Mouse (Mus musculus) cortical plate, adult 2 months (tissue): Measurements from ENCODE around the gene Olfr418. TPM values are rescaled to one million over a fixed set of nuclear protein-coding genes. Genes with fewer than 3 reads are reported as not detected.
"Not testable (repeated sequence)": the region's sequence is repeated elsewhere in the genome, so short reads cannot be mapped to it uniquely, and the experiment has no call there.

Source experiments
- H3K27ac ChIP-seq: fragments of 200-500 bp; 2 replicates; pipeline ENCODE4 v1.5.1; 2012; ENCODE audit warnings: low read length, control low read depth, inconsistent platforms; ENCODE audit not compliant: insufficient read depth
- H3K4me1 ChIP-seq: fragments of 200-500 bp; 2 replicates; pipeline ENCODE4 v1.6.1; 2011; ENCODE audit warnings: low read length; ENCODE audit not compliant: control insufficient read depth, insufficient read depth
- H3K4me3 ChIP-seq: fragments of 200-500 bp; 2 replicates; pipeline ENCODE4 v1.5.1; 2011; ENCODE audit warnings: mild to moderate bottlenecking, low read length, control low read depth; ENCODE audit not compliant: insufficient read depth
- CTCF ChIP-seq: fragments of 200-500 bp; IDR thresholded peaks from 2 replicates; pipeline ENCODE4 v1.5.1; 2011; ENCODE audit warnings: mild to moderate bottlenecking, control low read depth, low read length; ENCODE audit not compliant: insufficient read depth; ENCODE audit errors: extremely low read depth
- POLR2A ChIP-seq: fragments of 200-500 bp; IDR thresholded peaks from 2 replicates; pipeline ENCODE4 v1.6.1; 2011; ENCODE audit warnings: mild to moderate bottlenecking, low read length, control low read depth; ENCODE audit not compliant: insufficient read depth; ENCODE audit errors: extremely low read depth
- polyA plus RNA-seq: library from polyadenylated mRNA; depleted of rRNA; stranded (reverse); fragments of >200 nt; gene quantifications from 2 replicates; pipeline ENCODE4 v1.2.3, GENCODE M21; 2012; rRNA removed

Gene Olfr418
- polyA plus RNA-seq = not detected in 2 replicates

- TF ChIP-seq CTCF (no peak), POLR2A (no peak)
- H3K27ac ChIP-seq = no peak within 1 kb of the TSS
- no peak within 1 kb of the TSS for H3K4me3 ChIP-seq
- no peaks in the 10 kb centered on the region for H3K4me1 ChIP-seq
These were observed at the start of gene Olfr418 for GRCm38 (mm10) chr1:173265701-173266100. Gene Olfr418 (plus strand): TSS chr1:173266001.

DNA sequence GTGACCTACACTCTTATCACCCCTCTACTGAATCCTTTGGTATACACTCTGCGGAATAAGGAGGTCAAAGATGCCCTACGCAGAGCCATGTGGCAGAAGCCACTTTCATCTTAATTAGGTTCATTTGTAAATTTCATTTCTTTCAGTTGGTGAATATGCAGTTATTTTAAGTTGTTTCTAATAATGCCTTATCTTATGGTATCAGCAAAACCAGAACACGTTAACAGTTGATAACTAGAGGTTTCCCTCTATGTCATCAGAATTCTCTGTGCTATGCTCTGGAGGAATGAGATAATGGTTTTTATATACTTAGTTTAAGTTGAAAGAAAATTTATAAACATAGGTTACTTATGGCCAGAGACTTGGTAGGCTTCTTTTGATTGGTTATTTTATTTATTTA, 49.3 kb upstream of the Olfr418 start:
- H3K4me3 ChIP-seq = no peak overlapping the region
- no peaks in the 10 kb centered on the region for H3K4me1 ChIP-seq
- TF ChIP-seq POLR2A (no peak), CTCF (no peak)
- no peak overlapping the region for H3K27ac ChIP-seq

- Histone ChIP-seq H3K4me1 (no peaks in the 10 kb centered on the region), H3K27ac (no peak within 1 kb of the TSS), H3K4me3 (no peak within 1 kb of the TSS)
- TF ChIP-seq CTCF = no peak
- no peak for TF ChIP-seq POLR2A
These were observed 38.7 kb upstream of the Olfr418 start, which contains the start of gene Fcer1a for GRCm38 (mm10) chr1:173227081-173227480. Gene Fcer1a (minus strand): TSS chr1:173227214.

DNA sequence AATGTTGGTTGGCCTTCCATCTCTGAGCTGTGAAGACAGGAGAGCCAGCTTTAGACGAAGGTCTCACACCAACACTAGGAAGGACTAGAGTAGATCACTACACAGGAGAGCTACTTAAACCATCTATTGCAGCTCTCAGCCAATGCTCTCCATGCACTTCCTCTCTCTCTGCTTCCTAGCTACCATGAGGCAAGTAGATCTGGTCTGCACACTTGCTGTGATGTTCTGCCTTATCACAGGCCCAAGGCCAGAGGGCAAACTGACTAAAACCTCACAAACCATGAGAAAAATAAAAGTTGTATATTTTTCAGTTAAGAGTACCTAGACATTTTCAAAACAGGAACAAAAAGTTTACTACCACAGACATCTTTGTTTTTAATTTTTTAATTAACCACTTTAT, 28.8 kb upstream of the Olfr418 start:
- H3K4me1 ChIP-seq, H3K4me3 ChIP-seq, H3K27ac ChIP-seq: not testable (repeated sequence)

DNA sequence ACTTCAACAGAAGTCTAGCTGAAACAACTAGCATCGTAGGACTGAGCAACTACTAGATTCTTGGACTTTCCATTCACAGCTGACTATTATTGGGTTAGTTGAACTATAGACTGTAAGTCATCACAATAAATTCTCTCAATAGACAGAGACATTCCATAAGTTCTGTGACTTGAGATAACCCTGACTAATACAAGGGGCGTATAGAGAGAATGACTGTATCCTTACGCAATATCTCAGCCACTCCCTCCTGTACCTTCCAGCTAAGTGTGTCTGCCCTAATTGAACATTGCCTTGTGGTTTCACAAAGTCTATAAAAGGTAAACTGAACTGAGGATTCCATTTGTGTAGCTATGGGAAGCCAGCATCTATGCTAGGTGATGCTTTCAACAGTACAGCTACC, 15.9 kb upstream of the Olfr418 start:
- Histone ChIP-seq H3K4me1 (no peaks in the 10 kb centered on the region), H3K27ac (no peak overlapping the region), H3K4me3 (no peak overlapping the region)
- no peak for TF ChIP-seq CTCF

DNA sequence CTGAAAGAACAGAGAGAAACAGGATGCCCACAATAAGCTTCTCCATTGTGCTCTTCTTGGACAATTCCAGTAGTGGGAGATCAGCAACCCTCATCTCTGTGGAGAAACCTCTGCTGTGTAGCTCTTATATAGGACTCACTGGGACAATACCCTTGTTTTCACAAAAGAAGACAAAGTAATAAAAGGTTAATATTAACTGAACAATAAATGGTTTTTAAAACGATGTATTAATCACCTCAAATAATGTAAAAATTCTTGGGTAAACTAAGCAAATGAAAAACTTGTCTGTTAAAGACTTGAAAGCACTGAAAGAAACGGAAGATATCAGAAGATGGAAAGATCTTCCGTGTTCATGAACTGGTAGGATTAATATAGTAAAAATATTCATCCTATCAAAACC, 11.9 kb downstream of the Olfr418 start, which contains the start of gene Mptx2:
Gene Mptx2, minus strand, starts transcription at position 101 of the 400 bp plus-strand sequence.
- Histone ChIP-seq H3K4me1 (no peaks in the 10 kb centered on the region), H3K4me3 (no peak within 1 kb of the TSS), H3K27ac (no peak within 1 kb of the TSS)
- TF ChIP-seq CTCF (no peak), POLR2A (no peak)

GRCm38 (mm10) chr1:173302795-173303194, 37.0 kb downstream of the Olfr418 start:
- H3K4me3 ChIP-seq, H3K27ac ChIP-seq, H3K4me1 ChIP-seq: not testable (repeated sequence)

- not testable (repeated sequence) for H3K4me1 ChIP-seq, H3K4me3 ChIP-seq, H3K27ac ChIP-seq
These were observed 47.8 kb downstream of the Olfr418 start for GRCm38 (mm10) chr1:173313535-173314050.

DNA sequence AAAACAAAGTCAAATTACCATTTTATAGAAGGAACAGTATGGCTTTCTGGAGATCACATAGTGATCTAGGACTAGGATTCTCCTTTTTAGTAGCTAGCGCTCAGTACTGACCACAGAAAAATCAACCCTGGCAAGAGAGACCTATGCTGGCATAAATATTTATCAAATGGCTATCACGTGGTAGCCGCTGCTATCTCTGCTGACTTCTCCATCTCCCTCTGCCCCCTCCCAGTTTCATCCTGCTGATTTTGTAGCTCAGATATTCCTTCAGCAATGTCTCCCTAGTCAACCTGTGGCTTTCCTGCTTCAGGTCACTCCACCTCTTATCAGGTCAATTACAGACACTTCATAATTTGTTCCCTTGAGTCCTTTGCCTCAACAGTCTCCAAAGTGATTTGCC, 49.9 kb downstream of the Olfr418 start:
- TF ChIP-seq CTCF (no peak), POLR2A (no peak)

DNA sequence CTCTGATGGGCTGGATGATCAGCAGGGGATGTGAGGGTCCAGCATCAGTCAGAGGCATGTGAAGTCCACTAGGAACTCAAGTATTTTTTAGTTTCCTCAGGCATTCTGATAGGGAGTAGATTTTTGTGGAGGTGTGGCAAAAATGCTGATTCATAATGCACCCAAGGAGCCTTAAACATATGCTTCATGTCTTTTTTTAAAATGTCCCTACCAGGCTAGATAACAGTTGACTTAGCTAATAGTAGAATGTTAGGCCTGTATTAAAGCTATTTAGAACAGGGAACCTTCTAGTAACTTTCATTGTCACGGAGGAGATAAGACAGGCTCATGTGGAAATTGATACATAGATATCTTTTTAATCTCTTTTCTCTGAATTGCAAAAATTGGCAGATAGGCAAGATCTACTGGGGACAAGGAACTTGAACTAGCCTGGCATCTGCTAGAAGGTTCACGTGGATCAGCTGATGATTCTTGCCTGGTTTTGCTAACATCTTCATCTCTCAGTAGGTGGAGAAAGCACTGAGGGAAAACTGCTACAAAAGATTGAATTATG, 52.2 kb downstream of the Olfr418 start:
- TF ChIP-seq CTCF = no peak
- TF ChIP-seq POLR2A = no peak
- H3K4me1 ChIP-seq = 0 out of 2 replicates have a peak, but pooled peaks cover 1% of the 10 kb centered on the region
- no peak overlapping the region for H3K4me3 ChIP-seq
- no peak overlapping the region for H3K27ac ChIP-seq

More for the DNA sequence above, 49.9 kb downstream of the Olfr418 start:
- Histone ChIP-seq H3K4me3 (no peak overlapping the region), H3K4me1 (no peaks in the 10 kb centered on the region), H3K27ac (no peak overlapping the region)

DNA sequence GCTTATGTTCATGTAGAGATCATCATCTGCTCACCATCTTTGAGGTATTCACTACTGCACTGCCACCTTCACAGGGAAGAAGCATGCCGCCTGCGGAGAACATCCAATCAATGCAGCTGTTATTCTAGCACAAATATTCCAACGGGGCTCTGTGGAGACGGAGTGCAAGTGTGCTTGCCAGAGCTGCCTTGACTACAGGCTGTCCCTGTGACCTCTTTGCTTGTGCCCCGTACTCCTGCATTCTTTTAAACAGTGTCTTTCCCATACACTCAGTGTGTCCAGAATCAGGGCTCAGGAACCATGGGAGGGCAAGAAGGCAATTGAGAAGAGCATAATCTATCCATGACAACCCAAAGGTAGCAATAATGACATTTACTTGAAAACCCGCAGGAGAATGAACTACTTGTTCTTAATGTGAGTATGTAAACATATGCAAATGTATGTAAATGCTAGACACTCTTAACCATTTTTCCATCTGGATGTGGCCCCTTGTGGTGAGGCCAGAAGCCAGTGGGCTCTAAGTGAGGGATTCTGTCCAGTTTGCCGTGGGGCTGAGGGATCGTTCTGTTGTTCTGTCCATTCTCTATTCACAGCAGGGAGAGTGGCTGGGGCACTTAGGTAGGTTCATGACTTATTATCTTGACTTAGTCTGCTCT, 55.9 kb downstream of the Olfr418 start:
- Histone ChIP-seq H3K27ac (no peak overlapping the region), H3K4me1 (peaks cover 1% of the 10 kb centered on the region; the same call in 1 of the 2 replicates)
- TF ChIP-seq POLR2A = no peak
- TF ChIP-seq CTCF = no peak

More for the DNA sequence above, 55.9 kb downstream of the Olfr418 start:
- H3K4me3 ChIP-seq = no peak overlapping the region
